Comparison of ENCODE assay signal across 22 mouse cellular contexts in the genomic region with DNA sequence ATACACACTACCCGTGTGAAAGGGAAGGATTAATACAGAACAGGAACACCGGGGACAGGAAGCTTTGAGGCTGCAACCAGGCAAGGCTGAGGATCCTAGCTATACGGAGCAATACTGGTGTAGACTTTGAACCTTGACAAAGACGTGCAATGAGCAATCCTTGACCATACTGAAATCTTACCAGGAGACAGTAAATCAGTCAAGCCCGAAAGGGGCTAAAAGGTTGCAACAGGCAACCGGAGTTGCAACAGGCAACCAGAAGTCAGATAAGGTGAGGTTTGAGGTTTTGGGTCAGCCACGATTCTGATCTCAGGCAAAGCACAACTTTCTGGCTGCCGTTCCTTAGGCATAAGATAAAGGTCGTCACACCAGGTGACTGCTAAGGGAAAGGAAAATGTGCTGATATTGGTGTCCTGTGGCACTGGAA. TPM values are rescaled to one million over a fixed set of nuclear protein-coding genes. Genes with fewer than 3 reads are reported as not detected.
DNase-seq lines count a peak whose midpoint lies in the region; ATAC-seq lines count a peak whose summit lies in the region.
"Had no signal": no experiment of that assay in that cellular context is flagged by ENCODE, and none has a peak within 500 bp of the region (broad histone marks: within the 10 kb centered on the region; RNA-seq: fewer than 3 reads in every experiment).

No protein-coding gene starts in this region.

- no peak overlapping the region for H3K27ac ChIP-seq in kidney, embryonic 14.5 days (ENCODE audit: low read depth, low read length)
- no peak overlapping the region for H3K27ac ChIP-seq in hindbrain, embryonic 10.5 days
- H3K27ac ChIP-seq: layer of hippocampus, adult 2 months; limb, embryonic 13.5 days; liver, embryonic 14.5 days had no signal

- no peaks in the 10 kb centered on the region for H3K4me1 ChIP-seq in kidney, embryonic 14.5 days (ENCODE audit: control insufficient read depth, insufficient read depth, low read length)
- peaks cover 5% of the 10 kb centered on the region for H3K4me1 ChIP-seq in hindbrain, embryonic 10.5 days (replicated peaks)
- H3K4me1 ChIP-seq: limb, embryonic 13.5 days had no signal

- no peak overlapping the region for H3K4me3 ChIP-seq in kidney, embryonic 14.5 days (ENCODE audit: low read length)
- H3K4me3 ChIP-seq in hindbrain, embryonic 10.5 days, result no peak overlapping the region
- H3K4me3 ChIP-seq: layer of hippocampus, adult 2 months; limb, embryonic 13.5 days had no signal

- no peaks in the 10 kb centered on the region for H3K9me3 ChIP-seq in kidney, embryonic 14.5 days (ENCODE audit: control insufficient read depth, low read length)
- H3K9me3 ChIP-seq in hindbrain, embryonic 10.5 days, result no peaks in the 10 kb centered on the region
- H3K9me3 ChIP-seq: limb, embryonic 13.5 days had no signal

- DNase-seq in adrenal gland, adult 8-10 months, result peak; percentile 54
- no peak for DNase-seq in adrenal gland, postnatal 25 days
- DNase-seq in 416B (ENCODE audit: low read depth), result peak; percentile 85
- DNase-seq in hindbrain, embryonic 10.5 days (ENCODE audit: low spot score), result no peak
- DNase-seq in retina, embryonic 14.5 days (ENCODE audit: low spot score), result no peak
- DNase-seq: cerebellum, adult 8-10 months; forebrain, postnatal 0 days; gastrocnemius, postnatal 36 days; kidney, adult 9 months; kidney, postnatal 25 days; layer of hippocampus, postnatal 36 days; lung, embryonic 14.5 days; lung, postnatal 36 days had no signal

- ATAC-seq in granulocyte monocyte progenitor cell, adult 5-6 weeks (replicated peaks; ENCODE audit: poor library complexity, severe bottlenecking), result peak; percentile 79
- peak; percentile 51 for ATAC-seq in megakaryocyte, adult 5-6 weeks (ENCODE audit: poor library complexity, severe bottlenecking)
- ATAC-seq in kidney, embryonic 14.5 days (ENCODE audit: low FRiP score, low TSS enrichment), result no peak
- ATAC-seq: CD4-positive, CD25-positive, alpha-beta regulatory T cell, adult 4 months; forebrain, postnatal 0 days had no signal

- H3K36me3 ChIP-seq in kidney, embryonic 14.5 days (ENCODE audit: control insufficient read depth, insufficient read depth, low read length), result no peaks in the 10 kb centered on the region
- H3K36me3 ChIP-seq in hindbrain, embryonic 10.5 days, result no peaks in the 10 kb centered on the region
- H3K36me3 ChIP-seq: limb, embryonic 13.5 days had no signal

- 67% methylated on average over 9 of the region's 9 CpGs for WGBS in kidney, embryonic 14.5 days
- 85% methylated on average over 9 of the region's 9 CpGs for WGBS in hindbrain, embryonic 10.5 days

- no peak overlapping the region for H3K4me2 ChIP-seq in kidney, embryonic 14.5 days (replicated peaks; ENCODE audit: low read depth, low read length)
- H3K4me2 ChIP-seq: heart, embryonic 11.5 days; limb, embryonic 13.5 days; lung, embryonic 14.5 days; midbrain, embryonic 11.5 days had no signal

- H3K27me3 ChIP-seq in kidney, embryonic 14.5 days (ENCODE audit: control insufficient read depth, insufficient read depth, low read length), result no peaks in the 10 kb centered on the region
- H3K27me3 ChIP-seq in hindbrain, embryonic 10.5 days (ENCODE audit: insufficient read depth, poor library complexity, severe bottlenecking), result 0 out of 2 replicates have a peak, but pooled peaks cover 3% of the 10 kb centered on the region
- H3K27me3 ChIP-seq: limb, embryonic 13.5 days had no signal

- H3K9ac ChIP-seq in kidney, embryonic 14.5 days (ENCODE audit: low read depth, low read length), result no peak overlapping the region
- H3K9ac ChIP-seq: forebrain, postnatal 0 days; limb, embryonic 13.5 days; liver, embryonic 14.5 days; lung, embryonic 14.5 days had no signal

RNA-seq across cellular contexts. Expression of a gene that starts 10.5 kb away (rescaled TPM):
- total RNA-seq in adrenal gland, adult 8-10 months (2022), result 10 to 100 TPM; 51.0 to 56.0 (median 52.8) TPM
- 57.2 and 74.6 TPM in 2 replicates for total RNA-seq in adrenal gland, postnatal 25 days (2021)
- total RNA-seq in granulocyte monocyte progenitor cell, adult 5-6 weeks (2014; fragmentation: Nextera tagmentation), result 15.6 and 35.3 TPM in 2 replicates
- total RNA-seq in granulocyte monocyte progenitor cell, adult 5-6 weeks (2017), result 18.4 and 26.2 TPM in 2 replicates
- total RNA-seq in megakaryocyte, adult 5-6 weeks (2015), result 19.6 and 23.3 TPM in 2 replicates
- total RNA-seq in megakaryocyte, adult 5-6 weeks (2017), result 13.1 and 42.4 TPM in 2 replicates
- 63.1 and 84.5 TPM in 2 replicates for polyA plus RNA-seq in kidney, embryonic 14.5 days (2014; fragmentation: Nextera tagmentation; extraction: Ambion mirVana)
- 74.6 TPM in 2 replicates for polyA plus RNA-seq in hindbrain, embryonic 10.5 days (2016; fragmentation: Nextera tagmentation; extraction: Ambion mirVana)
- polyA plus RNA-seq: CD4-positive, CD25-positive, alpha-beta regulatory T cell, adult 4 months had no signal

Comparison
In these comparisons a context has a peak if more than half of its experiments do, and no peak if none do; other contexts are left out.
1. DNase-seq: peak in adrenal gland, adult 8-10 months (single experiment) and 416B (single experiment); none in adrenal gland, postnatal 25 days (single experiment), hindbrain, embryonic 10.5 days (single experiment) and retina, embryonic 14.5 days (single experiment).